Mouse (Mus musculus) stomach, postnatal 0 days (tissue): ENCODE results near the gene Olfr1124.

Experiments used
- CTCF ChIP-seq: IDR thresholded peaks from 2 replicates; pipeline ENCODE4 v1.5.1; 2016; ENCODE audit warnings: antibody characterized with exemption, low read depth, mild to moderate bottlenecking, moderate library complexity
- EP300 ChIP-seq: optimal IDR thresholded peaks from 2 replicates; pipeline ENCODE3; 2016; ENCODE audit warnings: antibody characterized with exemption

DNA sequence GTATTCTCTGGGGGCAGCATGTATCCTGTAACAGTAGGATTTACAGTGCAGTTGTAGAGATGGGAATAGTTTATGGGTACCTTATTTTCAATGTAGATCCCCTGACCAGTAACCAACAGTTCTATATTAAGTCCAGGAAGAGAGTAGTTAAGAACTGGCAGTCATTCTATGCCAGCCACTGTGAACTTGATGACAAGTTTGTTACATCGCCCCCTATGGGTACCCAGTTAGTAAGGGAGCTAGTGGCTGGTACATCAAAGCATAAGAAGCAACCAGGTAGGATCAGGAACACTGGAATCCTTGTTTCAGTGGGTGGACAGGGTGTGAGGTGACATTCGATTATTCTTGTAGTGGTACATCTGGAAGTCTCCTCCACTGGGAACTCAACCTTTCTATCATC, 52.2 kb downstream of the Olfr1124 start:
- TF ChIP-seq EP300 = no peak
- TF ChIP-seq CTCF = no peak
